Comparison of ENCODE assay signal across 10 mouse cellular contexts in the genomic region with DNA sequence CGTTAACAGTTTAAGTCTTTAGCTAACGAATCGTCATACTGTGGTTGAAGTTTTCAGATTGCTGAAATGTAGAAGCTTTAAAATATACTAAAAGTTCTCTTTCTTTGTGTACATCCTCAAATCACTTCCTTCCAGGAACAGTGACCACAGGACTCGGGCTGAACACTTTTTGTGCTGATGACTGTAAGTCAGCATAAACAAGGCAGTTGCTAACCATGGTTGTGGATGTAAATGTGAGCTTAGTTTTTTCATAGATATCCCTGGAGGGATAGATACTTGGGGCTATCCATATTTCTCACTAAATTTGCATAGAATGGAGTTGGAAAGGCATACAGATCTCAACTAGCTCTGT.
A peak's percentile ranks its signal among the peaks of the same experiment; 100 is the strongest.
DNase-seq lines count a peak whose midpoint lies in the region; ATAC-seq and TF ChIP-seq lines count a peak whose summit lies in the region.
"Had no signal": no experiment of that assay in that cellular context is flagged by ENCODE, and none has a peak within 500 bp of the region (broad histone marks: within the 10 kb centered on the region; RNA-seq: fewer than 3 reads in every experiment).

No protein-coding gene starts in this region.

- no peak for DNase-seq in kidney, adult 8-10 months
- DNase-seq in lung, postnatal 0 days (ENCODE audit: low spot score), result peak; percentile 53
- no peak for DNase-seq in lung, adult 18-20 months
- DNase-seq in hindbrain, embryonic 10.5 days (ENCODE audit: low spot score), result no peak

- WGBS in forebrain, embryonic 16.5 days, result 66% methylated on average over 4 of the region's 4 CpGs
- 65% methylated on average over 4 of the region's 4 CpGs for WGBS in forebrain, embryonic 12.5 days
- WGBS in kidney, embryonic 15.5 days, result 20% methylated on average over 4 of the region's 4 CpGs
- WGBS in lung, postnatal 0 days, result 27% methylated on average over 4 of the region's 4 CpGs
- WGBS in hindbrain, embryonic 10.5 days, result 71% methylated on average over 4 of the region's 4 CpGs

- no peak overlapping the region for H3K9ac ChIP-seq in forebrain, embryonic 16.5 days (replicated peaks; ENCODE audit: low read depth, low read length)
- H3K9ac ChIP-seq in forebrain, embryonic 12.5 days, result no peak overlapping the region
- no peak overlapping the region for H3K9ac ChIP-seq in kidney, embryonic 15.5 days
- H3K9ac ChIP-seq in lung, postnatal 0 days (replicated peaks; ENCODE audit: low read depth), result no peak overlapping the region; the same call in 1 of the 2 replicates
- H3K9ac ChIP-seq: heart, embryonic 13.5 days had no signal

- no peaks in the 10 kb centered on the region for H3K36me3 ChIP-seq in forebrain, embryonic 16.5 days (ENCODE audit: control insufficient read depth, insufficient read depth)
- no peaks in the 10 kb centered on the region for H3K36me3 ChIP-seq in forebrain, embryonic 12.5 days (replicated peaks)
- H3K36me3 ChIP-seq in kidney, embryonic 15.5 days, result no peaks in the 10 kb centered on the region
- H3K36me3 ChIP-seq in lung, postnatal 0 days (ENCODE audit: insufficient read depth, low read length), result no peaks in the 10 kb centered on the region
- no peaks in the 10 kb centered on the region for H3K36me3 ChIP-seq in hindbrain, embryonic 10.5 days
- H3K36me3 ChIP-seq: G1E; heart, embryonic 13.5 days had no signal

- 0 out of 2 replicates have a peak, but pooled peaks have one; percentile 10 for ATAC-seq in forebrain, embryonic 16.5 days
- ATAC-seq in forebrain, embryonic 12.5 days (ENCODE audit: low FRiP score), result no peak
- ATAC-seq in kidney, embryonic 15.5 days (replicated peaks; ENCODE audit: low FRiP score), result 0 out of 2 replicates have a peak, but pooled peaks have one; percentile 18
- ATAC-seq in lung, postnatal 0 days, result peak; percentile 26; the same call in 1 of the 2 replicates
- ATAC-seq in megakaryocyte progenitor cell, adult 5-6 weeks (replicated peaks; ENCODE audit: poor library complexity), result peak; percentile 39

- no peak overlapping the region for H3K4me2 ChIP-seq in forebrain, embryonic 16.5 days (ENCODE audit: low read length)
- H3K4me2 ChIP-seq in forebrain, embryonic 12.5 days, result no peak overlapping the region
- peak overlapping the region; percentile 23; the same call in 1 of the 2 replicates for H3K4me2 ChIP-seq in kidney, embryonic 15.5 days
- no peak overlapping the region; the same call in 1 of the 2 replicates for H3K4me2 ChIP-seq in lung, postnatal 0 days (replicated peaks; ENCODE audit: low read depth, low read length)
- H3K4me2 ChIP-seq: heart, embryonic 13.5 days had no signal

- no peak overlapping the region for H3K27ac ChIP-seq in forebrain, embryonic 16.5 days (ENCODE audit: low read length)
- no peak overlapping the region for H3K27ac ChIP-seq in forebrain, embryonic 12.5 days
- no peak overlapping the region for H3K27ac ChIP-seq in kidney, embryonic 15.5 days
- no peak overlapping the region; the same call in 1 of the 2 replicates for H3K27ac ChIP-seq in lung, postnatal 0 days (ENCODE audit: low read length)
- H3K27ac ChIP-seq in hindbrain, embryonic 10.5 days, result no peak overlapping the region
- H3K27ac ChIP-seq: heart, embryonic 13.5 days had no signal

- TF ChIP-seq CTCF in lung, postnatal 0 days (IDR thresholded peaks at IDR 0.05), result no peak

- H3K4me3 ChIP-seq in forebrain, embryonic 16.5 days (replicated peaks; ENCODE audit: low read length), result no peak overlapping the region
- no peak overlapping the region for H3K4me3 ChIP-seq in forebrain, embryonic 12.5 days (replicated peaks)
- no peak overlapping the region for H3K4me3 ChIP-seq in kidney, embryonic 15.5 days (replicated peaks)
- H3K4me3 ChIP-seq in lung, postnatal 0 days (ENCODE audit: low read depth, low read length), result 0 out of 2 replicates have a peak overlapping the region, but pooled peaks have one; percentile 8
- no peak overlapping the region for H3K4me3 ChIP-seq in hindbrain, embryonic 10.5 days
- H3K4me3 ChIP-seq: heart, embryonic 13.5 days had no signal

- H3K27me3 ChIP-seq in forebrain, embryonic 16.5 days (replicated peaks; ENCODE audit: control insufficient read depth, insufficient read depth, low read length), result no peaks in the 10 kb centered on the region
- H3K27me3 ChIP-seq in forebrain, embryonic 12.5 days, result no peaks in the 10 kb centered on the region
- no peaks in the 10 kb centered on the region for H3K27me3 ChIP-seq in kidney, embryonic 15.5 days
- H3K27me3 ChIP-seq in lung, postnatal 0 days (replicated peaks; ENCODE audit: insufficient read depth, low read length), result no peaks in the 10 kb centered on the region
- H3K27me3 ChIP-seq in hindbrain, embryonic 10.5 days (ENCODE audit: insufficient read depth, poor library complexity, severe bottlenecking), result no peaks in the 10 kb centered on the region
- H3K27me3 ChIP-seq: heart, embryonic 13.5 days had no signal

- no peaks in the 10 kb centered on the region for H3K9me3 ChIP-seq in forebrain, embryonic 16.5 days (ENCODE audit: control insufficient read depth, low read length)
- H3K9me3 ChIP-seq in forebrain, embryonic 12.5 days, result no peaks in the 10 kb centered on the region
- H3K9me3 ChIP-seq in kidney, embryonic 15.5 days (replicated peaks), result no peaks in the 10 kb centered on the region
- H3K9me3 ChIP-seq in lung, postnatal 0 days (ENCODE audit: low read length), result no peaks in the 10 kb centered on the region
- H3K9me3 ChIP-seq in hindbrain, embryonic 10.5 days, result no peaks in the 10 kb centered on the region
- H3K9me3 ChIP-seq: G1E; heart, embryonic 13.5 days had no signal

- no peaks in the 10 kb centered on the region for H3K4me1 ChIP-seq in forebrain, embryonic 16.5 days (replicated peaks; ENCODE audit: control insufficient read depth, insufficient read depth, low read length)
- H3K4me1 ChIP-seq in forebrain, embryonic 12.5 days, result no peaks in the 10 kb centered on the region
- H3K4me1 ChIP-seq in kidney, embryonic 15.5 days, result 0 out of 2 replicates have a peak, but pooled peaks cover 4% of the 10 kb centered on the region
- H3K4me1 ChIP-seq in lung, postnatal 0 days (ENCODE audit: insufficient read depth, low read depth, low read length), result no peaks in the 10 kb centered on the region
- H3K4me1 ChIP-seq in hindbrain, embryonic 10.5 days (replicated peaks), result no peaks in the 10 kb centered on the region
- H3K4me1 ChIP-seq: heart, embryonic 13.5 days had no signal

- no peak; the same call in 1 of the 2 replicates for TF ChIP-seq EP300 in lung, postnatal 0 days (IDR thresholded peaks at IDR 0.05)
